Mouse (Mus musculus) testis, postnatal 14 days (tissue): Measurements from ENCODE around the gene Med9.

ENCODE experiments used
- DNase-seq: peaks from one replicate; pipeline ENCODE4 v3.0.0; 2021; ENCODE audit warnings: low spot score

Med9 gene

DNA sequence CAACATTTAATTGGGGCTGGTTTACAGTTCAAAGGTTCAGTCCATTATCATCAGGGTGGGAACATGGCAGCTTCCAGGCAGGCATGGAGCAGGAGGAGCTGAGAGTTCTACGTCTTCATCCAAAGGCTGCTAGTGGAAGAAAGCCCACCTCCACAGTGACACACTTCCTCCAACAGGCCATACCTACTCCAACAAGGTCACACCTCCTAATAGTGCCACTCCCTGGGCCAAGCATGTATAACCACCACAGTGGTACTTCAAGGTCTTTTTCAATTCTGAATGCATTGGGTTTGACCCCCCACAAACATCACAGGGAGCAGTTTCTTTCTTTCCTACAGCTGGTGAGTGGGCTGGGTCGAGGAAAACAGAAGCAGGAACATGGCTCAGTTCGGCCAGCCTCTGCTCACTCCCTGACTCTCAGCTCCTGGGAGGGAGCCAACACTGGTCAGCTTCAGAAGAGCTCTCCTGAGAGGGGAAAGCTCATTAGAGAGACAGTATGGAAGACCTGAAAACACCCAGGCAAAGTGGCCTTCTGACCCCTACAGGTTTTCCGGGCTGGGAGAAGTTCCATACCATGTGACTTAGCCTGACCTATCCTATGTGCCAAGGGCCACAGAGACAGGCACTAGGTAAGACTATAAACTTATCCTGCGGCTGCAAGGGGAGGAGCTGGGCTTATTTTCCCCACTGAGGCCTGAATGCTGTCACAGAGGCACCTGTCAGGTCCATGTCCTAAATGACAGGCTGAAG, 53.4 kb downstream of the Med9 start:
- DNase-seq, result no peak

DNA sequence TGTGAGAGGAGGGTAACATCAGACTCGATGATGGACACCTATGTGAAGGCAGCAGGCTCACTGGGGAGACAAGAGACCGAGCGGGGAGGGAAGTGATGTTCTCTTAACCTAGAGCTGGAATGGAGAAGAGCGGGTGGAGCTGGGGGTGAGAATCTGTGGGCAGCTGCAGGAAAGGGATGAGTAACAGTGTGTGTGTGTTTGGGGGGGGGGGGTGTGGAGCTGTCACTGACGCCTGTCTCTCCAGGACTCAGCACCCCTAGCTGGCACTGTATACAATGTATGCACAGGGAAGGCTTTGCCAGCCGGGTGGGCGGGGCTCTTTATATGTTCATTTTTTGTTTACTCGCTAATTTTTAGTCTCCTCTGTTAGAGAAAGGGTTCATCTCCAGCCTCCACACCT, 55.8 kb downstream of the Med9 start:
- DNase-seq, result peak; percentile 29

DNA sequence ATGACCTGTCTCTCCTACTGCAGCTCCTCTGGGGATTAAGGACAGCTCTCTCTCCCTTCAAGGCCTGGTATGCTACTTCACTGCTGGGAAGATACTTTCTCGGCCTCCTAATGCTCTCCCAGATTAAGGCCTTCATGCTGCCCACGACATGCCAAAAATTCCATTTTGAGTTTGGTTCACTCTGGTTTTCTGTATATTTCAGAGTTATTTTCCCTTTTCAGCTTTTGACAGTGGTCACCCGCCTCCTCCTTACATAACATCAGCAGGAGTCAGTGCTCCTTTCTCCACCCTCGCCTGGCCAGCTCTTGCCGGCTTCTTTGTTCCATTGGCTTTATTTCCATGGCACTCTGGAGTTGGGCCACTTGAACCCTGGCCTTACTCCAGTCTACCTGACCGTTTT, 56.7 kb downstream of the Med9 start:
- DNase-seq, result no peak

DNA sequence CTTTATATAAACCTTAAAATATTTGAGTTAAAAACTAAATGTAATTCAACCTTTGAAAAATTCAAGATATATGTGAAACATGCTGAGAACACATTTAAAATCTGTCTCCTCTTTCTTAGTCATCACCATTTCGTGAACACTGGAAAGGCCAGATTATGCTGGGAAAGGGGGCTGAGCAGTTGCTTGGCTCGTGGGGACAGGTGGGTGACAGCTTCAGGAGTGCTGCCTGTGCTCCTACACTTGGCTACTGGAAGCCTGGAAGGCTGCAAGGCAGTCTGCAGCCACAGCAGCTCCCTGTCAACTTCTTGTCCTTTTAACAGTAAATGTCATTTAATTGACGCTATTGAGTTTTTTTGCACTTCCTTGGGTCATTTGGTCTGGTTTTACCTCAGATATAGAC, 57.9 kb downstream of the Med9 start:
- DNase-seq, result no peak

DNA sequence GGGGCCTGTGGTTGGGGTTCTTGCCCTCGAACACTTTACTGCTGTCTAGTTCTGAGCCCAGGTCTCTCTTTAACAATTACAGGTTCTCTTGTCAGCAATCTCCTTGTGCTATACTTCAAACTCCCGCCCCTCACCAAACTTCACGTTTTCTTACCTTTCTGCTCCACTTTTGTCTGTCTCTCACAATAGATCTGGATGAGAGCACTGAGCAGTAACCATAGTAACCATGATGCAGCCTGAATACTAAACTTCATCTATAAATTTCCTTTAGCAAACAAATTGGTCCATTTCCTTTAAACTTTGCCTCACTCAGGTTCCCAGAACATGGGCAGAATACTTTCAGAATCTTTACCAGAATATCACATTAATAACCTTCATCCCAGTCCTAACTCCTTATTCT, 61.4 kb downstream of the Med9 start:
- DNase-seq, result no peak

DNA sequence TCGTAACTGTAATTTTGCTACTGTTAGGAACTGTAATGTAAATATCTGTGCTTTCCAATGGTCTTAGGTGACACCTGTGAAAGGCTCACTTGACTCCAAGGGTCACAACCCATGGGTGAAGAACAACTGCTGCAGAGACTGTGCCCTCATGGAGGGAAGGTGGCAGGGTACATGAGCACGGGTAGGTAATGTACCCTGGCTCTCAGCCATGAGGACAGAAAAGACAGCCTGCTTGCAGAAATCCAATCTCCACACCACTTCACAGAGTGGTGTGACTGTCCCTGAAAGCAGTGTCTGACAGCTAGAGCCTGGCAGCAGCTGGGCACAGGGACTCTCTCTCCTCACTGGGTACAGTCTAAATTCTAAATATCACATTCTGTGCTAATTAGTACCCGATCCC, 63.5 kb downstream of the Med9 start:
- no peak for DNase-seq
